Mouse (Mus musculus): ENCODE results near the gene Pink1. TPM values are rescaled to one million over a fixed set of nuclear protein-coding genes. Genes with fewer than 3 reads are reported as not detected.

The Pink1 gene
- polyA plus RNA-seq (2012; rRNA removed): 13.2 and 14.3 TPM in 2 replicates
- polyA plus RNA-seq (2014; fragmentation: Nextera tagmentation; extraction: Ambion mirVana): 15.7 and 19.2 TPM in 2 replicates

GRCm38 (mm10) chr4:138326077-138326695 lies at the start of gene Pink1:
Pink1 (minus strand) TSS chr4:138326307.
- TF ChIP-seq EP300 (IDR thresholded peaks at IDR 0.05; ENCODE audit: low read depth) (no peak), CTCF (IDR thresholded peaks at IDR 0.05; ENCODE audit: low read depth) (peak; percentile 92)
- Histone ChIP-seq H3K4me1 (replicated peaks; ENCODE audit: control insufficient read depth in 2 of 2, insufficient read depth in 2 of 2, low read length in 1 of 2) (peaks cover 9 to 12% of the 10 kb centered on the region in 2 experiments), H3K9me3 (ENCODE audit: control insufficient read depth, low read length) (no peaks in the 10 kb centered on the region), H3K36me3 (replicated peaks; ENCODE audit: control insufficient read depth, insufficient read depth, low read depth) (no peaks in the 10 kb centered on the region), H3K4me2 (ENCODE audit: low read depth) (peak within 1 kb of the TSS; percentile 74), H3K27me3 (ENCODE audit: control insufficient read depth, insufficient read depth, low read length) (no peaks in the 10 kb centered on the region), H3K4me3 (ENCODE audit: insufficient read depth in 1 of 2, low read depth in 2 of 2, low read length in 2 of 2) (peak within 1 kb of the TSS; percentile 72 to 96), H3K9ac (replicated peaks) (peak within 1 kb of the TSS; percentile 95), H3K27ac (peak within 1 kb of the TSS; percentile 89)
- peak; percentile 68 for ATAC-seq (ENCODE audit: insufficient read depth)
- WGBS (ENCODE audit: insufficient replicate concordance): 3% methylated on average over 41 of the region's 41 CpGs
- DNase-seq (ENCODE audit: low read depth in 3 of 3, low spot score in 3 of 3): peak; percentile 59 to 71 (median 60)

- WGBS (ENCODE audit: insufficient replicate concordance): 59% methylated on average over 3 of the region's 3 CpGs
- Histone ChIP-seq H3K4me3 (ENCODE audit: insufficient read depth in 1 of 2, low read depth in 2 of 2, low read length in 2 of 2) (no peak overlapping the region), H3K27me3 (ENCODE audit: control insufficient read depth, insufficient read depth, low read length) (no peaks in the 10 kb centered on the region), H3K36me3 (replicated peaks; ENCODE audit: control insufficient read depth, insufficient read depth, low read depth) (no peaks in the 10 kb centered on the region), H3K9me3 (ENCODE audit: control insufficient read depth, low read length) (no peaks in the 10 kb centered on the region), H3K4me2 (ENCODE audit: low read depth) (no peak overlapping the region), H3K27ac (no peak overlapping the region), H3K9ac (replicated peaks) (no peak overlapping the region), H3K4me1 (replicated peaks; ENCODE audit: control insufficient read depth in 2 of 2, insufficient read depth in 2 of 2, low read length in 1 of 2) (0 out of 4 replicates have a peak, but pooled peaks cover 0 to 2% of the 10 kb centered on the region in 2 experiments)
- DNase-seq (ENCODE audit: low read depth in 3 of 3, low spot score in 3 of 3) (no peak), ATAC-seq (ENCODE audit: insufficient read depth) (no peak)
- TF ChIP-seq CTCF (IDR thresholded peaks at IDR 0.05; ENCODE audit: low read depth) (no peak), EP300 (IDR thresholded peaks at IDR 0.05; ENCODE audit: low read depth) (no peak)
Measured at GRCm38 (mm10) chr4:138375117-138375516, 49.0 kb upstream of the Pink1 start.

GRCm38 (mm10) chr4:138370996-138371516 lies 44.9 kb upstream of the Pink1 start:
- ATAC-seq (ENCODE audit: insufficient read depth) (no peak), DNase-seq (ENCODE audit: low read depth in 3 of 3, low spot score in 3 of 3) (no peak)
- H3K4me3 ChIP-seq (ENCODE audit: insufficient read depth in 1 of 2, low read depth in 2 of 2, low read length in 2 of 2): no peak overlapping the region
- H3K4me1 ChIP-seq (replicated peaks; ENCODE audit: control insufficient read depth in 2 of 2, insufficient read depth in 2 of 2, low read length in 1 of 2): peaks cover 0 to 4% of the 10 kb centered on the region in 2 experiments; a peak in 2 of 4 replicates
- no peak overlapping the region for H3K9ac ChIP-seq (replicated peaks)
- no peak overlapping the region for H3K27ac ChIP-seq
- no peaks in the 10 kb centered on the region for H3K27me3 ChIP-seq (ENCODE audit: control insufficient read depth, insufficient read depth, low read length)
- H3K9me3 ChIP-seq (ENCODE audit: control insufficient read depth, low read length): no peaks in the 10 kb centered on the region
- TF ChIP-seq EP300 (IDR thresholded peaks at IDR 0.05; ENCODE audit: low read depth) (no peak), CTCF (IDR thresholded peaks at IDR 0.05; ENCODE audit: low read depth) (no peak)
- H3K4me2 ChIP-seq (ENCODE audit: low read depth): no peak overlapping the region
- no peaks in the 10 kb centered on the region for H3K36me3 ChIP-seq (replicated peaks; ENCODE audit: control insufficient read depth, insufficient read depth, low read depth)
- 66% methylated on average over 5 of the region's 5 CpGs for WGBS (ENCODE audit: insufficient replicate concordance)

- no peak overlapping the region for H3K4me3 ChIP-seq (ENCODE audit: insufficient read depth in 1 of 2, low read depth in 2 of 2, low read length in 2 of 2)
- peaks cover 0 to 4% of the 10 kb centered on the region in 2 experiments; a peak in 2 of 4 replicates for H3K4me1 ChIP-seq (replicated peaks; ENCODE audit: control insufficient read depth in 2 of 2, insufficient read depth in 2 of 2, low read length in 1 of 2)
- DNase-seq (ENCODE audit: low read depth in 3 of 3, low spot score in 3 of 3): no peak
- no peak overlapping the region for H3K9ac ChIP-seq (replicated peaks)
- H3K27ac ChIP-seq: no peak overlapping the region
- peak overlapping the region; percentile 46 for H3K4me2 ChIP-seq (ENCODE audit: low read depth)
- WGBS (ENCODE audit: insufficient replicate concordance): 30% methylated on average over 12 of the region's 12 CpGs
- ATAC-seq (ENCODE audit: insufficient read depth): no peak
- H3K27me3 ChIP-seq (ENCODE audit: control insufficient read depth, insufficient read depth, low read length): no peaks in the 10 kb centered on the region
- TF ChIP-seq EP300 (IDR thresholded peaks at IDR 0.05; ENCODE audit: low read depth) (no peak), CTCF (IDR thresholded peaks at IDR 0.05; ENCODE audit: low read depth) (no peak)
- no peaks in the 10 kb centered on the region for H3K9me3 ChIP-seq (ENCODE audit: control insufficient read depth, low read length)
- no peaks in the 10 kb centered on the region for H3K36me3 ChIP-seq (replicated peaks; ENCODE audit: control insufficient read depth, insufficient read depth, low read depth)
Measured at GRCm38 (mm10) chr4:138368498-138369260, 42.6 kb upstream of the Pink1 start.

Measured in liver, embryonic 14.5 days (tissue).